Mouse (Mus musculus) monocyte, adult 59 days (primary cell): Measurements from ENCODE around the gene Gm8857. TPM values are rescaled to one million over a fixed set of nuclear protein-coding genes. Genes with fewer than 3 reads are reported as not detected.

Source experiments
- total RNA-seq, 2 experiments: library from RNA; stranded (reverse); gene quantifications; one replicate each; pipeline ENCODE4 v1.2.4; 2023

Gm8857 gene
- total RNA-seq, result not detected

GRCm38 (mm10) chr5:10947505-10947904 lies at the start of gene Gm8857, which contains the start of gene Gm8871:
Gene Gm8857 (plus strand): TSS chr5:10947807.
Gene Gm8871 (plus strand): TSS chr5:10947805.

Other genes starting within 250 kb of the Gm8857 start
- not detected for gene Gm8871, start within 50 bp of the Gm8857 start, total RNA-seq
- not detected for gene Gm8879, start 179.8 kb downstream of the Gm8857 start, total RNA-seq
- gene Gm5861, start 235.3 kb downstream of the Gm8857 start, total RNA-seq, result not detected